Mouse (Mus musculus) layer of hippocampus, postnatal 10 days (tissue): ENCODE results near the gene Snrnp48. TPM values are rescaled to one million over a fixed set of nuclear protein-coding genes. Genes with fewer than 3 reads are reported as not detected.

Source experiments
- DNase-seq, 2 experiments: peaks; one replicate each; pipeline ENCODE4 v3.0.0; 2021; ENCODE audit warnings: low spot score in 2 of 2
- total RNA-seq, 2 experiments: library from RNA; stranded (reverse); gene quantifications; 2 replicates each; pipeline ENCODE4 v1.2.3; 2021

Gene Snrnp48
- total RNA-seq, 2 experiments from 2014 or later, result 23.5 to 25.8 TPM

- no peak for DNase-seq
These were observed 54.2 kb downstream of the Snrnp48 start for GRCm38 (mm10) chr13:38258901-38259300.

GRCm38 (mm10) chr13:38269055-38269692 is 64.4 kb downstream of the Snrnp48 start:
- no peak for DNase-seq

- no peak for DNase-seq
These were observed 67.9 kb downstream of the Snrnp48 start for GRCm38 (mm10) chr13:38272624-38273023.

Other genes starting within 250 kb of the Snrnp48 start
- 10 to 100 TPM; 81.6 to 91.7 TPM for gene Ssr1, start 210.7 kb upstream of the Snrnp48 start, total RNA-seq
- gene Riok1, start 167.9 kb upstream of the Snrnp48 start, total RNA-seq, result 10 to 100 TPM; 28.4 to 28.5 TPM
- 1 to 10 TPM; 2.0 to 3.1 TPM for gene Cage1, start 167.9 kb upstream of the Snrnp48 start, total RNA-seq
- 1 to 10 TPM; 3.9 to 5.0 TPM for gene Dsp, start 53.6 kb upstream of the Snrnp48 start, total RNA-seq
- gene Bmp6, start 140.2 kb downstream of the Snrnp48 start, total RNA-seq, result 1 to 10 TPM; 6.9 to 8.3 TPM